Mouse (Mus musculus) Patski (cell line): ENCODE measurements at regions not wholly inside any gene's neighbourhood (a gene's known extent, or its start where the extent isn't known, plus 50 kb on each side); places are given as distances from the start of the nearest gene placed in this dataset.

Source experiments
- ATAC-seq: fragments of 100-300 bp; one replicate; pipeline ENCODE4 v1.8.0; 2021
- CTCF ChIA-PET: fragments of 350-600 bp; sonication (Branson Sonifier 250); formaldehyde crosslinking; loops from one replicate; lab custom pipeline; 2022; ENCODE audit warnings: inconsistent platforms; lab: Charles Lee
- POLR2A ChIA-PET: fragments of 350-600 bp; sonication (Branson Sonifier 250); formaldehyde crosslinking; loops from one replicate; lab custom pipeline; 2022; ENCODE audit warnings: antibody characterized with exemption, inconsistent platforms; lab: Charles Lee
- DNase-seq: peaks from one replicate; pipeline ENCODE4 v3.0.0-alpha.2; 2011; ENCODE audit warnings: low read depth, low spot score
- H3K27me3 ChIP-seq: fragments of 371-371 bp; one replicate; pipeline ENCODE4 v1.5.1; 2021
- CTCF ChIP-seq: fragments of 100-300 bp; IDR thresholded peaks from one replicate; pipeline ENCODE4 v1.5.1; 2021
- in situ Hi-C: fragments of 300-500 bp; cut with MboI; formaldehyde crosslinking; loops from 3 replicates; pipeline ENCODE4 v1.11.1; 2018; ENCODE audit warnings: low pct_unique_long_range_greater_than_20kb, mixed read lengths

DNA sequence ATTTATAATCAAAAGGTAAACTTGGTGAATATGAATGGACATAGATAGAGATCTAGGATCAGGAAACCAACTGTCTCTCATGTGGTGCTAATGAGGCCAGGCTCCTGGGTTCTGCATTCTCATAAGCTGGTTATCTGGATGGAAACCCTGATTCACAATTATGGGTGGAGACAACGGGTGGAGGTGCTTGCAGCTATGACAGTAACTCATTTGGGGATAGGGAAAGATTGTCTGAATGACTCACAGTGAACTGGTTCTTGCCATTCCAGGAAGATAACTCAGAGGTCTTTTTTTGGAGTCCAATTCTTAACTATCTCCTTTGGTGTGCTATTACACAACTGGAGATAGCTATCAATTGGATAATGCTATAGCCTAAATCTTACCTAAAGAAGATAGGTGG lies 95.7 kb upstream of the Ubash3b start:
- ChIA-PET POLR2A (interaction anchor here (0.6 kb wide), 1 partner anchor 10 kb away, joined by 9 read pairs; no protein-coding TSS in a partner anchor), CTCF (interaction anchor here (1.0 to 1.6 kb wide), 4 partner anchors 10 to 697 kb away, joined by 3 to 5 read pairs (median 3); no protein-coding TSS in a partner anchor)
- ATAC-seq (no peak), DNase-seq (no peak)
- no peaks in the 10 kb centered on the region for H3K27me3 ChIP-seq
- in situ Hi-C loops: no loop called here
- no peak for TF ChIP-seq CTCF

DNA sequence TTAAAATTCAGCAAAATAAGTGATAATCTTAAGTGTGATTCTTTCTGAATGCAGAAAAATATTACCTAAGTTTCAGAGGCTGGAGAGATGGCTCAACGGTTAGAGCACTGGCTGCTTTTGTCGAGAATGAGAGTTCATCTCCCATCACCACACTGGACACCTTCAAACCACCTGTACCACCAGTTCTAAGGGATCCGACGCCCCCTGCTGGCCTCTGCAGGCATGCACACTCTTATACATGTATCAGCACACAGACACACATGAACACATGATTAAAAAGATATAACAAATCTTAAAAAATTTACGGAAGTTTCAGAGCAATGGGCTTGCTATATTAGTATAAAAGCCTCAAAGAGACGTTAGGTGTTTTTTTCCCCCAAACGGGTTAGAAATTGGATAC lies 80.9 kb upstream of the Ubash3b start:
- DNase-seq (no peak), ATAC-seq (no peak)
- H3K27me3 ChIP-seq: no peaks in the 10 kb centered on the region
- ChIA-PET CTCF (no interaction called here), POLR2A (no interaction called here)
- in situ Hi-C loops: no loop called here
- TF ChIP-seq CTCF: peak; percentile 41

DNA sequence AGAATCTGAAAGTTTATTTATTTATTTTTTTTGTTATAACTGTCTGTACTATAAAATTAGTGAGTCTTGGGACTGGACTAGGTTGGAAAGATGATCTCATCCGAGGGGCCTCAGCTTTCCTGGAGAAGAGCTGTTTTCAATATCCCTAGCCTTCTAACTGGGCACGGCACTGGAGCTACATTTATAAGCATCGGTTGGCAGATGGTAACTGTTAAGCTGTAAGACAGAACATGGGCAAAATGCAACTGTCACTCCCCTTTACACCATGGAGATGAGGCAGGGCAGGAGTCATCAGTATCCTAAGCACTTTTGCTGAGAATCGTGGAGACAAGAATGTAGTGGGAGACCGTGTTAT lies 77.6 kb upstream of the Ubash3b start:
- TF ChIP-seq CTCF: no peak
- no peak for ATAC-seq

DNA sequence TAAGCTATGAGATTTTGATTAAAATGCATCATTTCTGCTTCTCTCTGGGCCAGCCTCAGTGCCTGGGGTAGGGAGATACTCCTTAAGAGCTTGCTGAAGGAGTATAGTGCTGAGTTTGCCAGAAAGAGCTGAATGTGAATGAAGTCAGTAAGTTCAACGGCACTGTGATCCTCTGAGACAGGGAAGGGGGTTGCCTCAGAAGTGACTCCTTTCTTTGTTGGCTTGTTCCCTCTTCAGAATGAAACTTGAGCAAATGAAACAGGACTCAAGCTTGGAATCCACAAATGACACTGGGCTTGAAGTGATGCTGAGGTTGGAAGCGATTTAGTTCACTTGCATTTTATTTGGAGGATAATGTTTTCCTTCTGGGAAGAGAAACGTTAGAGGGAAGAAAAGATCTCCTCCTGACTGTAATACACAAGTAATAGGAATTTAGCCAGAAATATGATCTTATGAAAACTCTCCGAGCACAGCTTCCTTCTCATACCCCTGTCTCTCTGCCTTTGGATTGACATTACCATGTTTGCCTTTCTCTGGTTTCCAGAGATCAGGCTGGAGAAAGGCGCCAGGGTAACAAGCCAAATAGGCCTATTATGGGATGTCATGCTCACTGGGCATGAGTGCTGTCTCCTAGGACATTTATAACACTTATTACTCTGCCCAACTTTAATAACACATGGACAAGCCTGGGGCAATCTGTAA lies 77.0 kb upstream of the Ubash3b start:
- no peak for DNase-seq
- no peak for ATAC-seq
- ChIA-PET POLR2A (no interaction called here), CTCF (interaction anchor here (1.1 to 1.2 kb wide), 2 partner anchors 10 to 715 kb away, joined by 3 read pairs; no protein-coding TSS in a partner anchor)
- in situ Hi-C loops: no loop called here
- TF ChIP-seq CTCF: no peak
- H3K27me3 ChIP-seq: no peaks in the 10 kb centered on the region

More for the DNA sequence above, 77.6 kb upstream of the Ubash3b start:
- in situ Hi-C loops: no loop called here
- ChIA-PET POLR2A (no interaction called here), CTCF (interaction anchor here (1.1 to 1.2 kb wide), 2 partner anchors 9 to 714 kb away, joined by 3 read pairs; no protein-coding TSS in a partner anchor)
- H3K27me3 ChIP-seq: no peaks in the 10 kb centered on the region
- no peak for DNase-seq

DNA sequence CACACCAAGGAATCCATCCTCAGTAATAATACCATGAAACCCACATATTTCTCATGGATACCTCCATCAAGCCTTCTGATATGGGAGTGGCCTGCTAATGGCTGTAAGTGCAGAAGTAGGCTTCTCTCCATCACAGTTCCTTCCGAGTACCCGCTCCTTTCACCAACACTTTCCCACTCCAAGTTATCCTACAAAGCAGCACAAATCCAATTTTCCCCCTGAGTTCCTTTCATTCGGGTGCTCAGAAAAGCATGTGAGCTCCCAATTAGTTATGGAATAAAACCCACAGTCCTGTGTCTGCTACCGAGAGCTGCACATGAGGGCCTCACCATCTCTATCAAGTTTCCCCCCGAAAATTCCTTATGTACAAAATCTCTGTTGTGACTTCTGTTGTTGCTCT lies 75.8 kb upstream of the Ubash3b start:
- in situ Hi-C loops: no loop called here
- DNase-seq (no peak), ATAC-seq (no peak)
- POLR2A ChIA-PET: no interaction called here
- H3K27me3 ChIP-seq: no peaks in the 10 kb centered on the region
- no peak for TF ChIP-seq CTCF
- CTCF ChIA-PET: interaction anchor here (0.7 kb wide), 1 partner anchor 8 kb away, joined by 3 read pairs; no protein-coding TSS in a partner anchor

DNA sequence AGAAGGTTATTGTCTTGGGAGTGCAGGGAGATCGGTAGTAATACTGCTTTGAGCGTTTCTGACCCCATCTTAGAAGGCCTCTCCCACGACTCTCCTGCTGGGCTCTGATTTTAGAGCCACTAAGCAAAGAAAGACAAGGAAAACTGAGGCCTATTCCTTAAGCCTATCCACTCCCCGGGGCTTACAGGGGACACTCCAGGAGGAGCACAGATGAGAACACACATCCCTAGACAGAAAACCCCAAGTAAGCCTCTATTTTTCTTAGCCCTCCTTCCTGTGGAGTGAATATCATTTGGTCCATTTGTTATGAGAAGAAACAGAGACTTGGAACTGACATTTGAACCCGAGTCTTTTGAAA lies 67.7 kb upstream of the Ubash3b start:
- no peaks in the 10 kb centered on the region for H3K27me3 ChIP-seq
- in situ Hi-C loops: loop anchor here (5.0 to 10.0 kb wide), 5 partner anchors 233 to 1016 kb away; no protein-coding TSS in a partner anchor
- ChIA-PET CTCF (interaction anchor here (1.0 to 5.3 kb wide), 10 partner anchors 8 to 726 kb away, joined by 3 to 28 read pairs (median 3); no protein-coding TSS in a partner anchor), POLR2A (interaction anchor here (0.6 kb wide), 1 partner anchor 74 kb away, joined by 3 read pairs; no protein-coding TSS in a partner anchor)
- ATAC-seq (no peak), DNase-seq (no peak)
- no peak for TF ChIP-seq CTCF

DNA sequence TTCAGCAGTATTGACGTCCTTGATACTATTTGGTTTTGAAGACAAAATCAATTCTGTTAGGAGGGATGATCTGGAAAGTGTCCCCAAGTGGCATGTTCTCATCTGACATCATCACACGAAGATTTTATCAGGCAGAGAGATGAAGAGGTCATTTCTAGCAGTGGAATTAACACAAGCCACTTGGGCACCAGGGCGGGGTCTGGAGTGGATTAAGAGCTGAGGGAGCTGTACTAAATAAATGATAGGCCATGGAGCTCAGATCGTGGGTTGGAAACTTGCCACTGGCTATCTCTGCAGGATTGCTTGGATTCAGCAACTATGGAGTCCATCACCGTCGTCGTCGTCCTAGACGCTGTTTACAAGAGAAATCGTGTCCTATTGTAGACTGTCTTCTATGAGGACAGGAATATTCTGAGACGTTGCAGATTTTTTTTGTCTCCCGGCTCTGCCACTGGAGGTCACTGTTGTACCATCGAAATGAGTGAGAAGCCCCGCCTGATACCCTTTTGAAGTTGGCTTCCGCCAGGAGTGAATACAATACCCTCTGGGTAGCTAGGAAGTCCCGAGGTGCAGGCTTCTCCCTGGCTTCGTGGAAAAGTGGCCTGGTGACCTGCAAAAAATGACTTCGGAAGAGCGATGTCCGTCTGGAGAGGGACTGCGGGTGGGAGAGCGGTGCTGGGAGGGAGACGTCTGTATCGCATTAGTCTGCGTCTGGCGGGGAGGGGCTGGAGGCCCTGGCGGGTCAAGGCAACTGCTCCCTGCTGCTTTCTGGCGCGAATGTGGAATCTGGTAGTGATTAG lies 67.1 kb upstream of the Ubash3b start:
- ChIA-PET POLR2A (interaction anchor here (0.6 kb wide), 1 partner anchor 74 kb away, joined by 3 read pairs; no protein-coding TSS in a partner anchor), CTCF (interaction anchor here (1.0 to 5.3 kb wide), 9 partner anchors 9 to 727 kb away, joined by 3 to 28 read pairs (median 3); no protein-coding TSS in a partner anchor)
- TF ChIP-seq CTCF: peak; percentile 89
- DNase-seq (peak; percentile 59), ATAC-seq (peak; percentile 44)
- H3K27me3 ChIP-seq: no peaks in the 10 kb centered on the region
- in situ Hi-C loops: loop anchor here (5.0 to 10.0 kb wide), 5 partner anchors 234 to 1016 kb away; no protein-coding TSS in a partner anchor

DNA sequence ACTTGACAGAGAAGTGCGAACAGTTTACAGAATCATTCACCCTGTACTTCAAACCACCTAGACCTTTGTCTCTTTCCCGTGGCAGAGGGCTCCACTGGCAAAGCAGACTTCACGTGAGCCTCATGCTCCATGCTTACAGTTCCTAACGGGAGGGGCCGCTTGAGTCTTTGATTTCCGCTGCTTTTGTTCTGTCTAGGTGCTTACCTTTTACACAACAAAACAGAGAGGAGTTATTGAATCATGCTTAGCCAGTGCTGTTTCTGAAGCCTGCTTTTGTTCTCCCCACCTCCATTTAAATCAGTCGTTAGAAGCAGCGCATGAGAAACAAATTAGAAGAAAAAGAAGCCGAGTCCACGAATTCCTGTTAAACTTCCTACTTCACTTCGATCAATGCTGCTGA lies 61.9 kb upstream of the Ubash3b start:
- DNase-seq (no peak), ATAC-seq (no peak)
- in situ Hi-C loops: loop anchor here (10.0 kb wide), 2 partner anchors 511 to 1021 kb away; no protein-coding TSS in a partner anchor
- H3K27me3 ChIP-seq: no peaks in the 10 kb centered on the region
- ChIA-PET CTCF (interaction anchor here (1.7 kb wide), 1 partner anchor 16 kb away, joined by 5 read pairs; no protein-coding TSS in a partner anchor), POLR2A (no interaction called here)
- TF ChIP-seq CTCF: no peak

DNA sequence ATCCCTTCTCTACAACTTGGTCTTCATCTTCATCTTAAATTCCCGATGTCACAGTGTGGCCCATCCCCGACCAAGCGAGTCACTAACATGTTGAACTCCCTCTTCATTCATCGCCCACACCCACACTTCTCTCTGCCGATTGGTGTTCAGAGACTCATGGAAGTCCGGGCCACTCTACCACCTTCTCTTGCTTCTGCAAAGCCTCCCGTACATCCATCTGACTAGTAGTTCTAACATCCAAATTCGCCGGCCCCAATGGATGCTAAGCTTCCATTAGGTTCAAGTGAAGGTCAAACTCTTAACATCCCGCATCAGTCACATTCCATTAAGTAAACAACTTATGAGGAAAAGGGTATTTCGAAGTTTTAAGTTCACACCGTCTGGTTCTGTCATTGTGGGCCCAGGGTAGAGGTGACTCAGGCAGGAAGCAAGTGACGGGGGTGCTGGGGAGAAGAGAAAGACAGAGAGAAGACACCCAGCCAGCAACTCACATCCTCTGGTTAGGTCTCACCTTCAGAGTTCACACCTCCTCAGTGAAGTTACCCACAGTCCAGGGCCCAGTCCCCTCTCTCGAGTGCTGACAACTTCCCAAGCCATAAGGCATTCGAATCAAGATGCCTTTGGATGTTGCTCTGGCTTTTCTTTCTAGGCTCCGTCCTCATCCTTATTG lies 61.0 kb upstream of the Ubash3b start:
- in situ Hi-C loops: loop anchor here (10.0 kb wide), 2 partner anchors 512 to 1022 kb away; no protein-coding TSS in a partner anchor
- ChIA-PET POLR2A (no interaction called here), CTCF (no interaction called here)
- H3K27me3 ChIP-seq: no peaks in the 10 kb centered on the region
- ATAC-seq (no peak), DNase-seq (no peak)
- no peak for TF ChIP-seq CTCF
